Mouse (Mus musculus) forebrain, embryonic 10.5 days (tissue): ENCODE data around the gene Srarp. TPM values are rescaled to one million over a fixed set of nuclear protein-coding genes. Genes with fewer than 3 reads are reported as not detected.
A peak's percentile ranks its signal among the peaks of the same experiment; 100 is the strongest.

Experiments used
- DNase-seq: peaks from one replicate; pipeline ENCODE4 v3.0.0-alpha.2; 2017; ENCODE audit warnings: low spot score; ENCODE audit errors: extremely low spot score
- H3K27ac ChIP-seq: fragments of 300-500 bp; sonication (generic); 2 replicates; pipeline ENCODE4 v1.5.1; 2016; ENCODE audit warnings: mild to moderate bottlenecking
- H3K27me3 ChIP-seq: fragments of 300-500 bp; sonication (generic); 2 replicates; pipeline ENCODE4 v1.6.1; 2016; ENCODE audit warnings: mild to moderate bottlenecking; ENCODE audit not compliant: poor library complexity, severe bottlenecking
- H3K36me3 ChIP-seq: fragments of 300-500 bp; sonication (generic); replicated peaks from 2 replicates; pipeline ENCODE4 v1.6.1; 2016; ENCODE audit warnings: mild to moderate bottlenecking, moderate library complexity
- H3K4me1 ChIP-seq: fragments of 300-500 bp; sonication (generic); 2 replicates; pipeline ENCODE4 v1.6.1; 2016
- H3K4me3 ChIP-seq: fragments of 300-500 bp; sonication (generic); 2 replicates; pipeline ENCODE4 v1.5.1; 2016; ENCODE audit warnings: mild to moderate bottlenecking, moderate library complexity
- H3K9me3 ChIP-seq: fragments of 300-500 bp; sonication (generic); 2 replicates; pipeline ENCODE4 v1.6.1; 2016; ENCODE audit warnings: mild to moderate bottlenecking, moderate library complexity
- WGBS: fragments of 180-500 bp; shearing (Covaris S2); methylation state at CpG from one replicate; pipeline ENCODE4 v1.1.7; 2016; 5-methylcytosine and 5-hydroxymethylcytosine counted together
- polyA plus RNA-seq: library from polyadenylated mRNA; unstranded; fragments of >200 nt; fragmentation: Nextera tagmentation; extraction: Ambion mirVana; gene quantifications from 2 replicates; pipeline ENCODE4 v1.2.1, GENCODE M21; 2016

Srarp gene
- polyA plus RNA-seq, 1 experiment from 2014 or later, result not detected

GRCm38 (mm10) chr4:141466289-141466795 is 30.4 kb upstream of the Srarp start:
- Histone ChIP-seq H3K4me3 (no peak overlapping the region), H3K36me3 (peaks cover 99% of the 10 kb centered on the region), H3K9me3 (peaks cover 2% of the 10 kb centered on the region; the same call in 1 of the 2 replicates), H3K4me1 (peaks cover 3% of the 10 kb centered on the region), H3K27me3 (no peaks in the 10 kb centered on the region), H3K27ac (no peak overlapping the region)
- WGBS, result 92% methylated on average over 16 of the region's 16 CpGs
- no peak for DNase-seq

- WGBS, result 94% methylated on average over 34 of the region's 34 CpGs
- no peak overlapping the region for H3K27ac ChIP-seq
- no peak for DNase-seq
- H3K4me3 ChIP-seq, result no peak overlapping the region
- H3K4me1 ChIP-seq, result peaks cover 10% of the 10 kb centered on the region
- peaks cover 96% of the 10 kb centered on the region for H3K36me3 ChIP-seq
- H3K27me3 ChIP-seq, result no peaks in the 10 kb centered on the region
- H3K9me3 ChIP-seq, result no peaks in the 10 kb centered on the region
Measured at GRCm38 (mm10) chr4:141465512-141466288, 29.8 kb upstream of the Srarp start.

GRCm38 (mm10) chr4:141464722-141465121 is 28.8 kb upstream of the Srarp start:
- Histone ChIP-seq H3K36me3 (peaks cover 96% of the 10 kb centered on the region), H3K27me3 (no peaks in the 10 kb centered on the region), H3K9me3 (no peaks in the 10 kb centered on the region), H3K4me3 (no peak overlapping the region), H3K4me1 (peaks cover 13% of the 10 kb centered on the region), H3K27ac (no peak overlapping the region)
- 81% methylated on average over 16 of the region's 16 CpGs for WGBS
- DNase-seq, result no peak

DNA sequence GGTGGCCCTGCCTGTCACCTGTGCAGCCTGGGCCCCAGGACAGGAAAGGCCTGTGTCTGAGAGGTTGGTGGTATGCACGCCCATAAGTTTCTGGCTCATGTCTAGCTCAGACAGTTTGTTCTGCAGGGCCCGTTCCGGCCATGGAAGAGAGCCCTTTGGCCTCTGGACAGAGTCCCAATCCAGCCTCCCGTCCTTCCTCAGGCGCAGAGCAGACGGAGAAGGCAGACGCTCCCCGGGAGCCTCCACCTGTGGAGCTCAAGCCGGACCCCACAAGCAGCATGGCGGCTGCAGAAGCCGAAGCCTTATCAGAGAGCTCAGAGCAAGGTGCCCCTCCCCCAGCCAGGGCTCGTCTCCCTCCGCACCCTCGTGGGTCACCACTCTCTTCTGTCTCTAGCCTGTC is 27.6 kb upstream of the Srarp start:
- Histone ChIP-seq H3K27me3 (no peaks in the 10 kb centered on the region), H3K4me3 (no peak overlapping the region), H3K9me3 (no peaks in the 10 kb centered on the region), H3K27ac (no peak overlapping the region), H3K36me3 (peaks cover 93% of the 10 kb centered on the region), H3K4me1 (peaks cover 23% of the 10 kb centered on the region)
- WGBS, result 88% methylated on average over 14 of the region's 14 CpGs
- DNase-seq, result no peak

- peaks cover 88% of the 10 kb centered on the region for H3K36me3 ChIP-seq
- no peak overlapping the region for H3K4me3 ChIP-seq
- peaks cover 32% of the 10 kb centered on the region for H3K4me1 ChIP-seq
- H3K9me3 ChIP-seq, result no peaks in the 10 kb centered on the region
- no peak for DNase-seq
- WGBS, result 95% methylated on average over 12 of the region's 12 CpGs
- H3K27me3 ChIP-seq, result no peaks in the 10 kb centered on the region
- H3K27ac ChIP-seq, result no peak overlapping the region
Measured at GRCm38 (mm10) chr4:141461576-141461975, 25.7 kb upstream of the Srarp start.

- DNase-seq, result no peak
- 73% methylated on average over 12 of the region's 12 CpGs for WGBS
- peaks cover 88% of the 10 kb centered on the region for H3K36me3 ChIP-seq
Measured at GRCm38 (mm10) chr4:141461088-141461487, 25.2 kb upstream of the Srarp start.

DNA sequence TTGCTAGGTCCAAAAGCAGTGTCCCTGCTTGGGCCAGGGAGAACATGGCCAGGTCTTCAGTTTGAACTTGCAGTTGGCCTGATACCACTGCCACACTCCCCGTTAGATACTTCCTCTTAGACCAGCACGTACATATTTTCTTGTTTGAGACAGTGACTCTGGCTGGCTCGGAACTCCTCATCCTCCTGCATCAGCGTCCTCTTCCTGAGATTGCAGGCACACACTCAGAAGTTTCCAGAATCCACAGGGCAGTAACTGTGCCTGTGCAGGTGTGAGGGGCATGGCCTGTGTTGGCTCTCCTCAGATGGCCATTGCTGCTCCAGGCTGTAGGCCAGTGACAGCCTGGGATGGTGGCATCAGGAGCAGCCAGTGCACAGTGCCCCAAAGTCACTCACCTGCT is 24.6 kb upstream of the Srarp start:
- no peak for DNase-seq
- Histone ChIP-seq H3K4me1 (peaks cover 35% of the 10 kb centered on the region), H3K36me3 (peaks cover 88% of the 10 kb centered on the region), H3K27ac (no peak overlapping the region), H3K4me3 (no peak overlapping the region), H3K9me3 (no peaks in the 10 kb centered on the region), H3K27me3 (no peaks in the 10 kb centered on the region)
- WGBS, result 91% methylated on average over 4 of the region's 4 CpGs

More at GRCm38 (mm10) chr4:141461088-141461487, 25.2 kb upstream of the Srarp start:
- no peak overlapping the region for H3K4me3 ChIP-seq
- peaks cover 32% of the 10 kb centered on the region for H3K4me1 ChIP-seq
- peak overlapping the region; percentile 22; the same call in 1 of the 2 replicates for H3K27ac ChIP-seq
- no peaks in the 10 kb centered on the region for H3K27me3 ChIP-seq
- H3K9me3 ChIP-seq, result no peaks in the 10 kb centered on the region

DNA sequence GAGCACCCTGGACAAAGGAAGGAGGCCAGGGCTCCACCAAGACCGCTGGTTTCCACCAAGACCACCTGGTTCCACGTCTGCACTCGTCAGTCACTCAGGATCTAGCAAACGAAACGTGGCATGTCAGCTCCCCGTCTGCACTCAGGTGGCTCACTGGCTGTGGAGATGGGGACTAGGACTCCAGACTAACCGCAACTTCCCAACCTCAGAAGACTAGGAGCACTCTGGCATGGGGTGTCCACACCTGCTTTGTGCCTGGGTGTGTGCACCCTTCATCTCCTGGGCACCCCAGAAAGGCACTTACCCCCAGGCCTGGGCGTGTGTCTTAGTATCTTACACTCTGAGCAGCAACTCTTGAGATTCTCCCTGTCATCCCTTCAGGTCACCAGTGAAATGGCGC is 23.9 kb upstream of the Srarp start:
- 91% methylated on average over 9 of the region's 9 CpGs for whole genome bisulfite sequencing
- H3K4me3 ChIP-seq, result no peak overlapping the region
- H3K36me3 ChIP-seq, result peaks cover 82% of the 10 kb centered on the region
- no peaks in the 10 kb centered on the region for H3K27me3 ChIP-seq
- no peak for DNase-seq
- H3K27ac ChIP-seq, result no peak overlapping the region
- peaks cover 37% of the 10 kb centered on the region for H3K4me1 ChIP-seq
- no peaks in the 10 kb centered on the region for H3K9me3 ChIP-seq

GRCm38 (mm10) chr4:141458888-141459287 is 23.0 kb upstream of the Srarp start:
- no peak for DNase-seq
- 70% methylated on average over 3 of the region's 3 CpGs for WGBS
- Histone ChIP-seq H3K4me1 (peaks cover 37% of the 10 kb centered on the region), H3K27ac (peak overlapping the region; percentile 65; the same call in 1 of the 2 replicates), H3K4me3 (no peak overlapping the region), H3K36me3 (peaks cover 76% of the 10 kb centered on the region), H3K27me3 (no peaks in the 10 kb centered on the region), H3K9me3 (no peaks in the 10 kb centered on the region)

DNA sequence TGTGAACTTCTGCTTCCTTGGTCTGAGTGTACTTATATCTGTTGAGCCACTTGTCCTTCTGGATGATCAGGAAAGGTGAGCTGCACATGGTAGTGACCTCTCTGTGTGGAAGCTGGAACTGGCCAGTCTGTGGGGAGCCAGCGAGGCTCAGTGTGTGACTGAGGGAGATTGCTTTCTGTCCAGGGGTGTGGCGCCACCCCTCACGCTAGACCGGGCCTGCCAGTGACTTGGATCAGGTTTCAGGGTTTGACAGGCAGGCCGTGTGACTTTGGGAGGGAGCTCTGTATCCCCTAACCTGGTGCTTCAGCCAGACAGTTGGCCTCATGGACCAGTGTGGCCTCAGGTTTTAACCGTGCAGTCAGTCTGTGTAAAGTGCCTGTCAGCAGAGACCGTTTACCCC is 22.3 kb upstream of the Srarp start:
- peak overlapping the region; percentile 65 for H3K27ac ChIP-seq
- no peaks in the 10 kb centered on the region for H3K27me3 ChIP-seq
- peak overlapping the region; percentile 4; the same call in 1 of the 2 replicates for H3K4me3 ChIP-seq
- H3K36me3 ChIP-seq, result peaks cover 76% of the 10 kb centered on the region
- peak; percentile 42 for DNase-seq
- 17% methylated on average over 7 of the region's 7 CpGs for WGBS
- no peaks in the 10 kb centered on the region for H3K9me3 ChIP-seq
- H3K4me1 ChIP-seq, result peaks cover 37% of the 10 kb centered on the region

GRCm38 (mm10) chr4:141456193-141456938 is 20.5 kb upstream of the Srarp start:
- Histone ChIP-seq H3K27me3 (no peaks in the 10 kb centered on the region), H3K4me3 (no peak overlapping the region), H3K27ac (no peak overlapping the region), H3K36me3 (peaks cover 76% of the 10 kb centered on the region), H3K9me3 (no peaks in the 10 kb centered on the region), H3K4me1 (peaks cover 34% of the 10 kb centered on the region)
- DNase-seq, result no peak
- 95% methylated on average over 14 of the region's 14 CpGs for WGBS

- Histone ChIP-seq H3K4me3 (no peak overlapping the region), H3K4me1 (peaks cover 26% of the 10 kb centered on the region), H3K27me3 (no peaks in the 10 kb centered on the region), H3K27ac (no peak overlapping the region), H3K9me3 (no peaks in the 10 kb centered on the region), H3K36me3 (peaks cover 78% of the 10 kb centered on the region)
- 81% methylated on average over 4 of the region's 4 CpGs for WGBS
- no peak for DNase-seq
Measured at GRCm38 (mm10) chr4:141455526-141455925, 19.6 kb upstream of the Srarp start.
